Mouse (Mus musculus) CH12.LX (cell line): ENCODE data around the gene E2f2.

Experiments used
- BHLHE40 ChIP-seq: IDR thresholded peaks from 2 replicates; pipeline ENCODE4 v1.6.1; 2011; ENCODE audit warnings: mild to moderate bottlenecking, low read depth, low read length, improper control_type of control experiment
- CTCF ChIP-seq, 2 experiments: IDR thresholded peaks in 1 of 2; conservative IDR thresholded peaks in 1 of 2; 2 replicates each; pipeline ENCODE4 v1.5.1; 2011 to 2012; ENCODE audit warnings: low read depth in 2 of 2, low read length in 2 of 2, improper control_type of control experiment in 1 of 2, inconsistent platforms in 1 of 2, mild to moderate bottlenecking in 1 of 2, moderate library complexity in 1 of 2
- EP300 ChIP-seq: IDR thresholded peaks from 2 replicates; pipeline ENCODE4 v1.6.1; 2011; ENCODE audit warnings: low read length, improper control_type of control experiment
- GABPA ChIP-seq: IDR thresholded peaks from 2 replicates; pipeline ENCODE4 v1.6.1; 2012; ENCODE audit warnings: low read depth, low read length, improper control_type of control experiment, inconsistent platforms; ENCODE audit not compliant: insufficient replicate concordance
- MAX ChIP-seq: IDR thresholded peaks from 2 replicates; pipeline ENCODE4 v1.6.1; 2011; ENCODE audit warnings: low read length, improper control_type of control experiment
- MXI1 ChIP-seq: IDR thresholded peaks from 2 replicates; pipeline ENCODE4 v1.6.1; 2011; ENCODE audit warnings: mild to moderate bottlenecking, low read depth, low read length, improper control_type of control experiment
- MYC ChIP-seq: IDR thresholded peaks from 2 replicates; pipeline ENCODE4 v1.6.1; 2011; ENCODE audit warnings: low read depth, mild to moderate bottlenecking, improper control_type of control experiment, low read length
- POLR2A ChIP-seq: IDR thresholded peaks from 2 replicates; pipeline ENCODE4 v1.6.1; 2011; ENCODE audit warnings: low read depth, mild to moderate bottlenecking, improper control_type of control experiment, low read length
- UBTF ChIP-seq: IDR thresholded peaks from 2 replicates; pipeline ENCODE4 v1.6.1; 2012; ENCODE audit warnings: low read depth, mild to moderate bottlenecking, inconsistent platforms, low read length, improper control_type of control experiment, moderate library complexity
- USF1 ChIP-seq: IDR thresholded peaks from 2 replicates; pipeline ENCODE4 v1.6.1; 2014; ENCODE audit warnings: low read depth, mild to moderate bottlenecking, inconsistent platforms, low read length, improper control_type of control experiment
- USF2 ChIP-seq: conservative IDR thresholded peaks from 2 replicates; pipeline ENCODE4 v1.6.1; 2011; ENCODE audit warnings: low read depth, low read length, improper control_type of control experiment
- ZC3H11A ChIP-seq: IDR thresholded peaks from 2 replicates; pipeline ENCODE4 v1.6.1; 2012; ENCODE audit warnings: low read depth, mild to moderate bottlenecking, inconsistent platforms, low read length, improper control_type of control experiment
- ZKSCAN1 ChIP-seq: IDR thresholded peaks from 2 replicates; pipeline ENCODE4 v1.6.1; 2012; ENCODE audit warnings: low read depth, inconsistent platforms, low read length, improper control_type of control experiment, borderline replicate concordance

DNA sequence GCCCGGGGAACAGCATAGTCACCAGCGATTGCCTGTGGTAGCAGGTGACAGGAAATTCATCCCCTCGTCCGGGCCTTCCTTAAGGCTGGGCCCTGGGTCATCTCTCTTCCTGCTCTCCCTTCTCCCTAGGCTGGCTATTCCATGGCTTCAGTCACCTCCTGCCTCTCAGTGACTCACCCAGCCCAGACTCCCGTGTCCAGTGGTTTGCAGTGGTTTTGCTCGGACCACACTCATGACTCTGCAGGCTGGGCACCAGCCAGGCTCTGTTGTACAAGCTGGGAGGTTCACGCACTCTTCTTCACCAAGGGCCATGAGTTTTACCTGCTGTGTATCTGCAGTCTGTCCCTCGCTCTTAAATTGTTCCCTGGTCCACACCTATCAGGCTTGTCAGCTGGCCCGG is 38.7 kb downstream of the E2f2 start:
- TF ChIP-seq USF2 (no peak), ZC3H11A (no peak), GABPA (no peak), MXI1 (no peak), CTCF (conservative IDR thresholded peaks at IDR 0.05 in 1 of 2, IDR thresholded peaks at IDR 0.05 in 1 of 2; ENCODE audit: low read depth in 2 of 2, low read length in 2 of 2) (no peak), EP300 (no peak), UBTF (no peak), MAX (no peak), BHLHE40 (no peak), POLR2A (no peak), ZKSCAN1 (no peak), MYC (no peak), USF1 (no peak)
